Mouse (Mus musculus) macrophage (primary cell): Measurements from ENCODE around the gene Sh3rf1. TPM values are rescaled to one million over a fixed set of nuclear protein-coding genes. Genes with fewer than 3 reads are reported as not detected.

Experiments used
- H3K27ac ChIP-seq: fragments of 350-480 bp; formaldehyde crosslinking; 2 replicates; pipeline ENCODE4 v1.9.0; 2021
- H3K36me3 ChIP-seq: fragments of 350-480 bp; formaldehyde crosslinking; 2 replicates; pipeline ENCODE4 v1.9.0; 2021; ENCODE audit errors: inconsistent target
- H3K4me3 ChIP-seq: fragments of 350-480 bp; formaldehyde crosslinking; 2 replicates; pipeline ENCODE4 v1.9.0; 2021; ENCODE audit errors: inconsistent target
- H3K79me2 ChIP-seq: fragments of 350-480 bp; formaldehyde crosslinking; 2 replicates; pipeline ENCODE4 v1.9.0; 2021; ENCODE audit errors: inconsistent target
- WGBS: methylation state at CpG from one replicate; pipeline ENCODE4 v1.1.7; 2026; ENCODE audit warnings: inconsistent platforms; ENCODE audit not compliant: missing documents; 5-methylcytosine and 5-hydroxymethylcytosine counted together
- polyA plus RNA-seq: library from polyadenylated mRNA; stranded (reverse); fragments of 250-400 nt; gene quantifications from 3 replicates; pipeline ENCODE4 v1.2.4, GENCODE M21; 2018; ENCODE audit warnings: inconsistent platforms
- total RNA-seq, 78 experiments: library from RNA; depleted of rRNA; stranded (reverse); fragments of 250-400 nt; gene quantifications; 1 replicate in 9 of 78; 2 replicates in 24 of 78; 3 replicates in 43 of 78; 4 replicates in 2 of 78; pipeline ENCODE4 v1.2.4; 2018; ENCODE audit warnings: inconsistent platforms in 56 of 78

Gene Sh3rf1
- total RNA-seq (2018; cell fraction: chromatin; rRNA removed), result 1 to 10 TPM in 24 of 26 experiments, under 1 TPM in 2; 0.53 to 9.8 (median 4.7) TPM
- 1 to 10 TPM in 25 of 26 experiments, under 1 TPM in 1; 0.91 to 3.3 (median 1.8) TPM for total RNA-seq (2018; cell fraction: cytosol; rRNA removed)
- total RNA-seq (2018; cell fraction: nucleus; rRNA removed), result 10 to 100 TPM in 1 of 26 experiments, 1 to 10 TPM in 25; 1.2 to 14.0 (median 3.1) TPM
- polyA plus RNA-seq, result 0.94 to 2.8 TPM (median 1.5 TPM) in 3 replicates

DNA sequence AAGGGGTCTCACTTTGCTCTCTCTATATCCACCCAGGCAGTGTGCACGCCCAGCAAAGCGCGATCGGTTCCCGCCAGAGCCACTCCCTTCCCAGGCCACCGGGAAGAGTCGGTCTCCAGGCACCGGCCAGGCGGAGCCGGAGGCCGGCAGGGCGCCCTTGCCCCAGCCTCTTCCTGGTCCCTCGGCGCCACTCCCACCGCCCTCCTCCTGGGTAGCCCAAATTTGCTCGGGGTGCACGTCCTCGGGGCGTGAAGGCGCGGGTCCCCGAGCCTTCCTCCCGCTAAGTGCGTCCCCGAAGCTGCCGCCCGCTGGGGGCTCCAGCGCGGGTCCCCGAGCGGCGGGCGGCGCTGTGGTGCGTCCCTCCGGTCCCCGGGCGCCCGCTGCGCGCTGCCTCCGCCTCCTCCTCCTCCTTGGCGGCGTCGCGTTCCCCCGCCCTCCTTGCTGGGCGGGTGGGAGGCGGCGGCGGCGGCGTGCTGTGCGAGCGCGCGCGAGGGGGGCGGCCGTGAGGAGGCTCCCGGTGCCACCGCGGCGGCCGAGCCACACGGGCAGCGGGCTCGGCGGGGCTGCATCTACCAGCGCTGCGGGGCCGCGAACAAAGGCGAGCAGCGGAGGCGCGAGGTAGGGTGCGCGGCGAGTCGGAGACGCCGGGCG, at the start of gene Sh3rf1:
Gene Sh3rf1, plus strand, starts transcription at position 144 of the 651 bp plus-strand sequence.
- Histone ChIP-seq H3K4me3 (peak within 1 kb of the TSS; percentile 49), H3K27ac (no peak within 1 kb of the TSS), H3K79me2 (no peaks in the 10 kb centered on the region), H3K36me3 (no peaks in the 10 kb centered on the region)
- WGBS, result under 1% methylated on average over 49 of the region's 84 CpGs

DNA sequence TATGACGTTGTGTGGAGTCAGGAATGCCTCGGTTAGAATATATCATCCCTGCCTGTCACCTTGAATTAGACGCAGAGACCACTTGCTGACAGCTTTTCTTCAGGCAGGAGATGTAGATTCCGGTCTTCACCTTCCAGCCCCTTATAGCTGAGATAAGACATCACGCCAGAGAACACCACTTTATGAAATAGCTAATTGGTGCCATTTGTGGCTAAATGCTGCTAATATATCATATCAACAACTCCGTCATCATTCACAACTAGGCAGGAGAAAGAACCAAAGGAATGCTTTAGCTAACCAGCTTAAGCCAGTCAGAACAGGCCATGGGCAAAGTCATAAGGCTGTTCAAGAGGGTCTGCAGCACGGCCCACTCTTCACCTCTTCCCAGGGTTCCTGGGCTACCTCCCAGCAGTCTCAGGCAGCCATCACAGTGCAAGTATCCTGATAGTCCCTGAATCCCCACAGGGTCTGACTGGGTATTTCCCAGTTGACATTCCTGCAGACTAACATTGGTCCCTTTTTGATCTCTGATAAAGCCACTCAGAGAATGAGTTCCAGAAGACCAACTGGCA, 49.7 kb upstream of the Sh3rf1 start:
- WGBS, result 91% methylated on average over 7 of the region's 7 CpGs
- H3K27ac ChIP-seq, result no peak overlapping the region
- no peaks in the 10 kb centered on the region for H3K79me2 ChIP-seq
- H3K4me3 ChIP-seq, result no peak overlapping the region
- no peaks in the 10 kb centered on the region for H3K36me3 ChIP-seq

GRCm38 (mm10) chr8:61175876-61176275, 47.8 kb upstream of the Sh3rf1 start:
- Histone ChIP-seq H3K27ac (no peak overlapping the region), H3K36me3 (no peaks in the 10 kb centered on the region), H3K4me3 (no peak overlapping the region), H3K79me2 (no peaks in the 10 kb centered on the region)
- 97% methylated on average over 2 of the region's 2 CpGs for WGBS

- WGBS, result 42% methylated on average over 12 of the region's 12 CpGs
- no peak overlapping the region for H3K27ac ChIP-seq
- H3K36me3 ChIP-seq, result no peaks in the 10 kb centered on the region
- H3K4me3 ChIP-seq, result no peak overlapping the region
- H3K79me2 ChIP-seq, result no peaks in the 10 kb centered on the region
Observed at GRCm38 (mm10) chr8:61177680-61178593, 45.7 kb upstream of the Sh3rf1 start.

GRCm38 (mm10) chr8:61178594-61179140, 45.0 kb upstream of the Sh3rf1 start:
- 89% methylated on average over 11 of the region's 11 CpGs for WGBS
- Histone ChIP-seq H3K79me2 (no peaks in the 10 kb centered on the region), H3K27ac (no peak overlapping the region), H3K4me3 (no peak overlapping the region), H3K36me3 (no peaks in the 10 kb centered on the region)

- WGBS, result 93% methylated on average over 2 of the region's 2 CpGs
- H3K27ac ChIP-seq, result no peak overlapping the region
- H3K4me3 ChIP-seq, result no peak overlapping the region
- H3K79me2 ChIP-seq, result no peaks in the 10 kb centered on the region
- no peaks in the 10 kb centered on the region for H3K36me3 ChIP-seq
Observed at GRCm38 (mm10) chr8:61181592-61181991, 42.1 kb upstream of the Sh3rf1 start.

GRCm38 (mm10) chr8:61182020-61182419, 41.7 kb upstream of the Sh3rf1 start:
- Histone ChIP-seq H3K27ac (no peak overlapping the region), H3K36me3 (no peaks in the 10 kb centered on the region), H3K4me3 (no peak overlapping the region), H3K79me2 (no peaks in the 10 kb centered on the region)
- 93% methylated on average over 3 of the region's 4 CpGs for WGBS

- no peak overlapping the region for H3K27ac ChIP-seq
- H3K36me3 ChIP-seq, result no peaks in the 10 kb centered on the region
- no peak overlapping the region for H3K4me3 ChIP-seq
- no peaks in the 10 kb centered on the region for H3K79me2 ChIP-seq
- 62% methylated on average over 5 of the region's 5 CpGs for WGBS
Observed at GRCm38 (mm10) chr8:61185274-61186198, 38.1 kb upstream of the Sh3rf1 start.

- Histone ChIP-seq H3K27ac (no peak overlapping the region), H3K36me3 (no peaks in the 10 kb centered on the region), H3K79me2 (no peaks in the 10 kb centered on the region), H3K4me3 (no peak overlapping the region)
- 88% methylated on average over 5 of the region's 5 CpGs for WGBS
Observed at GRCm38 (mm10) chr8:61194306-61194925, 29.3 kb upstream of the Sh3rf1 start.

DNA sequence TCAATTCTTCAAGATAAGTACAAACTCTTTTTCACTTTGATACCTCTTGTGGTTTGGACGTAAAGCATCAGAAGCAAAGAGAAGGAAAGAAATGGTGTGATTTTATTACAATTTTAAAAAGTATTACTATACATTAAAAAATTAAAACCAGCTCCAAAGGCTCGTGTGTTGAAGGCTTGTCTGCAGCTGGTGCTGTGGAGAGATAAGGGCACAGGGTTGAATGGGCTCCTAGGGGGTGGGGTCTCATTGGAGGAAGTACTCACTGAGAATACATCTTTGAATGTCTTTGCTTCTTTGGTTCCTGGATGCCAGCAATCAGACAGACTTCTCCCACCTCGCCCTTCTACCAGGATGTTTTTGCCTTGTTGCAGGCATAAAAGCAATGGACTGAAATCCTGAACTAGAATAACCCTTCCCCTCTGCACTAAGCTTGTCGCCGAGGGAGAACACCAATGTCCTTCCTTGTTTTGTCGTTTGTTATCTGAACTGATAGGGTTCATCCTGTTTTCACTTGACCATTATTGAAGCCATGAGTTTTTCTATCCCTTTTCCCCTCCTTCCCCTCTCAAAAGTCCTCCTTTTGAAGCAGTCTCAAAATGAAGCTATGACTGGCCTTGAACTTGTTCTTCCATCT, 23.3 kb upstream of the Sh3rf1 start:
- 61% methylated on average over 6 of the region's 6 CpGs for WGBS

GRCm38 (mm10) chr8:61203035-61203826, 20.4 kb upstream of the Sh3rf1 start:
- Histone ChIP-seq H3K36me3 (no peaks in the 10 kb centered on the region), H3K79me2 (no peaks in the 10 kb centered on the region), H3K27ac (no peak overlapping the region), H3K4me3 (no peak overlapping the region)
- 89% methylated on average over 5 of the region's 5 CpGs for WGBS

More for the DNA sequence above, 23.3 kb upstream of the Sh3rf1 start:
- Histone ChIP-seq H3K4me3 (no peak overlapping the region), H3K27ac (no peak overlapping the region), H3K36me3 (no peaks in the 10 kb centered on the region), H3K79me2 (no peaks in the 10 kb centered on the region)

GRCm38 (mm10) chr8:61206876-61207275, 16.8 kb upstream of the Sh3rf1 start:
- no peaks in the 10 kb centered on the region for H3K36me3 ChIP-seq
- WGBS, result 77% methylated on average over 2 of the region's 2 CpGs
- no peaks in the 10 kb centered on the region for H3K79me2 ChIP-seq
- no peak overlapping the region for H3K4me3 ChIP-seq
- no peak overlapping the region for H3K27ac ChIP-seq
